Mouse (Mus musculus) hindbrain, embryonic 14.5 days (tissue): Measurements from ENCODE around the gene Tmem164. TPM values are rescaled to one million over a fixed set of nuclear protein-coding genes. Genes with fewer than 3 reads are reported as not detected.
A peak's percentile ranks its signal among the peaks of the same experiment; 100 is the strongest.

Source experiments
- ATAC-seq: fragments of 200-750 bp; cut with Nextera tagmentation; 2 replicates; pipeline ENCODE4 v1.8.0; 2017; ENCODE audit warnings: moderate number of reproducible peaks, mild to moderate bottlenecking, moderate TSS enrichment, moderate library complexity; ENCODE audit not compliant: low FRiP score
- DNase-seq: peaks from one replicate; pipeline ENCODE4 v3.0.0-alpha.2; 2015; ENCODE audit warnings: low spot score
- H3K27ac ChIP-seq: fragments of 300-500 bp; sonication (generic); 2 replicates; pipeline ENCODE4 v1.5.1; 2014; ENCODE audit warnings: mild to moderate bottlenecking, moderate library complexity
- H3K27me3 ChIP-seq: fragments of 300-500 bp; sonication (generic); 2 replicates; pipeline ENCODE4 v1.6.1; 2014; ENCODE audit warnings: mild to moderate bottlenecking, low read length, mixed read lengths; ENCODE audit not compliant: control insufficient read depth, insufficient read depth
- H3K36me3 ChIP-seq: fragments of 300-500 bp; sonication (generic); replicated peaks from 2 replicates; pipeline ENCODE4 v1.6.1; 2014; ENCODE audit not compliant: control insufficient read depth, insufficient read depth
- H3K4me1 ChIP-seq: fragments of 300-500 bp; sonication (generic); replicated peaks from 2 replicates; pipeline ENCODE4 v1.6.1; 2014; ENCODE audit warnings: antibody characterized with exemption, low read length, mixed read lengths; ENCODE audit not compliant: control insufficient read depth, insufficient read depth
- H3K4me2 ChIP-seq: fragments of 300-500 bp; sonication (generic); replicated peaks from 2 replicates; pipeline ENCODE4 v1.6.1; 2014; ENCODE audit warnings: mild to moderate bottlenecking, moderate library complexity
- H3K4me3 ChIP-seq: fragments of 300-500 bp; sonication (generic); replicated peaks from 2 replicates; pipeline ENCODE4 v1.5.1; 2014; ENCODE audit warnings: mild to moderate bottlenecking, low read length
- H3K9ac ChIP-seq: fragments of 300-500 bp; sonication (generic); 2 replicates; pipeline ENCODE4 v1.6.1; 2014
- H3K9me3 ChIP-seq: fragments of 300-500 bp; sonication (generic); 2 replicates; pipeline ENCODE4 v1.6.1; 2016; ENCODE audit warnings: low read length; ENCODE audit not compliant: control insufficient read depth
- WGBS: fragments of 180-500 bp; shearing (Covaris S2); extraction: QIAGEN DNeasy Blood & Tissue Kit; methylation state at CpG from one replicate; pipeline ENCODE4 v1.1.7; 2014; 5-methylcytosine and 5-hydroxymethylcytosine counted together
- polyA plus RNA-seq: library from polyadenylated mRNA; unstranded; fragments of >200 nt; fragmentation: Nextera tagmentation; extraction: Ambion mirVana; gene quantifications from 2 replicates; pipeline ENCODE4 v1.2.1, GENCODE M21; 2014

The Tmem164 gene
- polyA plus RNA-seq, 1 experiment from 2014 or later: 16.6 TPM

- ATAC-seq: 0 out of 2 replicates have a peak, but pooled peaks have one; percentile 34
- 74% methylated on average over 3 of the region's 3 CpGs for WGBS
- no peak overlapping the region for H3K4me3 ChIP-seq
- no peak overlapping the region for H3K27ac ChIP-seq
- peak; percentile 56 for DNase-seq
- H3K4me2 ChIP-seq: no peak overlapping the region
- no peaks in the 10 kb centered on the region for H3K9me3 ChIP-seq
- H3K9ac ChIP-seq: no peak overlapping the region
- 0 out of 2 replicates have a peak, but pooled peaks cover 3% of the 10 kb centered on the region for H3K27me3 ChIP-seq
- H3K4me1 ChIP-seq: no peaks in the 10 kb centered on the region
- H3K36me3 ChIP-seq: no peaks in the 10 kb centered on the region
These were observed 123.4 kb downstream of the Tmem164 start for GRCm38 (mm10) chrX:142804596-142804995.

DNA sequence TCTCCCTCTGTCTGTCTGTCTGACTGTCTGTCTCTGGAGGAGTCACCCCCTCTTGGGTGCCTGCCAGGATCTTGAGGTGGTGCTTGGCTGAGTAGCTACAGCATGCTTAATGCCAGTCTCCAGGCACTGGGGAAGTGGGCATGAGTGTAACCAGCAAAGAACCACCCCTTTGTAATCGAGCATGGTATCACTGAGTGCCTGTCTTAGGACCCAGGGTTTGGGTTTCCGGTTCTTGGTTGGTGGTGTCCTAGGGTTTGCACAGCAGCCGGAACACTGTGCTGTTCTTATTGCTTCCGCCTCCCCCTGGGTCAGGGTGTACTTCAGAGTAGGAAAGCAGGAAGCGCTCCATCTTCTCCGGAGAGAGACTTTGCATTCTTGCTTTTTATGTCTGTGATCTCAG is 124.9 kb downstream of the Tmem164 start:
- no peaks in the 10 kb centered on the region for H3K36me3 ChIP-seq
- H3K27ac ChIP-seq: no peak overlapping the region
- ATAC-seq (no peak), DNase-seq (no peak)
- H3K4me1 ChIP-seq: no peaks in the 10 kb centered on the region
- no peak overlapping the region for H3K4me3 ChIP-seq
- 0 out of 2 replicates have a peak, but pooled peaks cover 3% of the 10 kb centered on the region for H3K27me3 ChIP-seq
- 74% methylated on average over 6 of the region's 6 CpGs for WGBS
- H3K9ac ChIP-seq: no peak overlapping the region
- H3K9me3 ChIP-seq: no peaks in the 10 kb centered on the region
- H3K4me2 ChIP-seq: no peak overlapping the region

- ATAC-seq (no peak; the same call in 1 of the 2 replicates), DNase-seq (peak; percentile 37)
- no peak overlapping the region for H3K4me2 ChIP-seq
These were observed 125.4 kb downstream of the Tmem164 start for GRCm38 (mm10) chrX:142806620-142807061.

GRCm38 (mm10) chrX:142808411-142808810 is 127.2 kb downstream of the Tmem164 start:
- Histone ChIP-seq H3K4me1 (no peaks in the 10 kb centered on the region), H3K9ac (no peak overlapping the region), H3K36me3 (no peaks in the 10 kb centered on the region), H3K9me3 (no peaks in the 10 kb centered on the region), H3K27ac (no peak overlapping the region), H3K4me2 (no peak overlapping the region), H3K27me3 (0 out of 2 replicates have a peak, but pooled peaks cover 3% of the 10 kb centered on the region), H3K4me3 (no peak overlapping the region)
- ATAC-seq (peak; percentile 34; the same call in 1 of the 2 replicates), DNase-seq (peak; percentile 84)
- WGBS: 45% methylated on average over 9 of the region's 9 CpGs

More at GRCm38 (mm10) chrX:142806620-142807061, 125.4 kb downstream of the Tmem164 start:
- H3K4me1 ChIP-seq: no peaks in the 10 kb centered on the region
- 38% methylated on average over 10 of the region's 10 CpGs for WGBS
- H3K9me3 ChIP-seq: no peaks in the 10 kb centered on the region
- H3K27me3 ChIP-seq: 0 out of 2 replicates have a peak, but pooled peaks cover 3% of the 10 kb centered on the region
- no peak overlapping the region for H3K4me3 ChIP-seq
- no peaks in the 10 kb centered on the region for H3K36me3 ChIP-seq
- H3K27ac ChIP-seq: no peak overlapping the region
- H3K9ac ChIP-seq: no peak overlapping the region

- ATAC-seq: no peak; the same call in 1 of the 2 replicates
- Histone ChIP-seq H3K4me1 (no peaks in the 10 kb centered on the region), H3K36me3 (no peaks in the 10 kb centered on the region), H3K9me3 (no peaks in the 10 kb centered on the region), H3K27me3 (no peaks in the 10 kb centered on the region), H3K27ac (no peak overlapping the region), H3K4me2 (no peak overlapping the region), H3K4me3 (no peak overlapping the region), H3K9ac (no peak overlapping the region)
- 14% methylated on average over 6 of the region's 6 CpGs for WGBS
- DNase-seq: peak; percentile 39
These were observed 131.9 kb downstream of the Tmem164 start for GRCm38 (mm10) chrX:142813146-142813545.

DNA sequence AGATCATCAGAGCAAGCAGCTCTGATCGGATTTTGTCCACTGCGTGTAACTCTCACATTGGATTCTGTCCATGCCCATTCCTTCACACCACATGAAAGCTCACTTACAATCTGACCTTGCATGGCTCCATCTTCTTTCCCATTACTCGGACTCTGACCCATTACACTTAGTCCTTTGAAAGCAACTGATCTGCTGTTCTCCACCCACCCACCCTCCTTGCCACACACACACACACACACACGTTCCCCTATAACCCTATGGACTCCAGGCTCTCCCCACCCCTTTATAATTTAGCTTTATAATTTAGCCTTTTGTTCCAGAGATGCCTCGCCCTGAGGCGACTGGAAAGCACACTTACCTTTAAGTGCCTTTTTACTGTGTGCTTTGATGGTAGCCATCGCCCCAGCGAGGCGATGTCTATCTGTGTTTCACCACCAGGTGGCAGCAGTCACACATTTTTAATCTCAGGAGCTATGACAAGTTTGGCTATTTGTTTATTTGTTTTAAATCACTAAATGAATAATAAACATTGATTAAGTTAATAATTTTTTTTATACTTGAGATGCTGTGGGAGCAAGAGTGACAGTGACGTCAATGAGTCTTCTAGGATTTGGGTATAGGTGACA is 137.0 kb downstream of the Tmem164 start:
- Histone ChIP-seq H3K9me3 (no peaks in the 10 kb centered on the region), H3K9ac (no peak overlapping the region), H3K4me2 (no peak overlapping the region), H3K27ac (no peak overlapping the region), H3K27me3 (no peaks in the 10 kb centered on the region), H3K4me3 (no peak overlapping the region), H3K36me3 (no peaks in the 10 kb centered on the region), H3K4me1 (no peaks in the 10 kb centered on the region)
- ATAC-seq (peak; percentile 14; the same call in 1 of the 2 replicates), DNase-seq (peak; percentile 62)
- 48% methylated on average over 10 of the region's 10 CpGs for WGBS

- Histone ChIP-seq H3K36me3 (no peaks in the 10 kb centered on the region), H3K4me2 (no peak overlapping the region), H3K4me1 (no peaks in the 10 kb centered on the region), H3K27ac (no peak overlapping the region), H3K4me3 (no peak overlapping the region), H3K9ac (no peak overlapping the region), H3K9me3 (no peaks in the 10 kb centered on the region), H3K27me3 (no peaks in the 10 kb centered on the region)
- DNase-seq (no peak), ATAC-seq (no peak)
- 82% methylated on average over 6 of the region's 6 CpGs for WGBS
These were observed 140.0 kb downstream of the Tmem164 start for GRCm38 (mm10) chrX:142821239-142821638.

GRCm38 (mm10) chrX:142821846-142822245 is 140.6 kb downstream of the Tmem164 start:
- Histone ChIP-seq H3K9ac (no peak overlapping the region), H3K27ac (no peak overlapping the region), H3K27me3 (no peaks in the 10 kb centered on the region), H3K9me3 (no peaks in the 10 kb centered on the region), H3K4me1 (no peaks in the 10 kb centered on the region), H3K4me2 (no peak overlapping the region), H3K36me3 (no peaks in the 10 kb centered on the region), H3K4me3 (no peak overlapping the region)
- DNase-seq (peak; percentile 68), ATAC-seq (peak; percentile 48; the same call in 1 of the 2 replicates)
- WGBS: 33% methylated on average over 3 of the region's 3 CpGs

GRCm38 (mm10) chrX:142825309-142825708 is 144.1 kb downstream of the Tmem164 start:
- 82% methylated on average over 1 of the region's 1 CpGs for WGBS
- no peak overlapping the region for H3K4me2 ChIP-seq
- no peak for ATAC-seq

More at GRCm38 (mm10) chrX:142825309-142825708, 144.1 kb downstream of the Tmem164 start:
- Histone ChIP-seq H3K4me1 (no peaks in the 10 kb centered on the region), H3K9ac (no peak overlapping the region), H3K27ac (no peak overlapping the region), H3K9me3 (no peaks in the 10 kb centered on the region), H3K36me3 (no peaks in the 10 kb centered on the region), H3K27me3 (no peaks in the 10 kb centered on the region), H3K4me3 (no peak overlapping the region)
- no peak for DNase-seq
